Mouse (Mus musculus) liver, adult (tissue): ENCODE measurements around the gene Olfml2a.

ENCODE experiments used
- GATA4 ChIP-seq: IDR thresholded peaks from 2 replicates; pipeline ENCODE4 v1.6.1; 2014; ENCODE audit warnings: mild to moderate bottlenecking, low read length; ENCODE audit not compliant: insufficient replicate concordance

The Olfml2a gene

DNA sequence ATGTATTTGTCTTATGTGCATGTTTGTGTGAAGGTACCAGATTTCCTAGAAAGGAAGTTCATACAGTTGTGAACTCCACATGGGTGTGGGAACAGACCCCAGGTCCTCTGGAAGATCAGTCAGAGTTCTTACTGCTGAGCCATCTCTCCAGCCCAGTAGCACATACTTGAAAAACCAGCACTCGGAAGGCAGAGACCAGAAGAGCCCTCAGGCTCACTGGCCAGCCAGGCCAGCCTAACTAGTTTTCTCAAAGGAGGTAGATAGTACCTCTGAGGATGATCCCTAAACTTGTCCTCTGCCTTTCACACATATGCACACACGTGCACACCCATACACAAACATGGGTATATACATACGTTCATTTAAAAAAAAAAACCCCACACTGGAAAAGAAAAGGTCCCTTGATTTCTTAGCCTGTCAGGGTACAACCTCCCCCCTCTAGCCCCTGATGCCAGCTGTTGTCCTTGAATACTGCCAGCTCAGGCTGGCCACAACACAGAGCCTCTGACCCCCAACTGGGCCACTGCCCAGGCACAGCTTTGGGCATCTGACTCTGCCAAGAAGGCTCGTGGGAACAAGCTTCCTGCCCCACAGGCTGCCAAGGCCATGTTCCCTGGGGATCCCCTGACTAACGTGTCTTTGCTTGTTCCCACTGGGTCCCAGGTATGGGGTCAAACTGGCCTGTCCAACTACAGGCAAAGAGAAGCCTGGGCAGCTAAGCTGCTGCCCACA is 21.5 kb downstream of the Olfml2a start:
- TF ChIP-seq GATA4: no peak

DNA sequence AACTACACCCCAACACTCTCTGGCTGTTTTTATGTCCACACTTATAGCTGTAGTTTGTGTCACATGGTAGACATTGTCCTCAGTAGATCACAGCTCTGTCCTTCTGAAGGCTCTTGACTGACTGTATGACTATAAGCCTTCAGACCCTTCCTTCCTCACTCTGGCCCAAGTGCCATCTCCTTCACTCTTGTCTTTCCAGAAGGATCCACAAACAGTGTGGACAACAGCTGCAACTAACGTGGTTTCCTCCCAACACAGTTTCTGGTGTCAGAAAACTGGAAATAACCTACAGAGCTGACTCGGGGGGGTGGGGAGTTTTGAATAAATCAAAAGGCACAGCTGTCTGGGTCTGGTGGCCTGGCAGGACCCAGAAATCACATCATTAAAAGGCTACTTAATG is 24.3 kb downstream of the Olfml2a start:
- TF ChIP-seq GATA4: no peak

GRCm38 (mm10) chr2:38957671-38958223 is 26.0 kb downstream of the Olfml2a start:
- TF ChIP-seq GATA4: no peak

DNA sequence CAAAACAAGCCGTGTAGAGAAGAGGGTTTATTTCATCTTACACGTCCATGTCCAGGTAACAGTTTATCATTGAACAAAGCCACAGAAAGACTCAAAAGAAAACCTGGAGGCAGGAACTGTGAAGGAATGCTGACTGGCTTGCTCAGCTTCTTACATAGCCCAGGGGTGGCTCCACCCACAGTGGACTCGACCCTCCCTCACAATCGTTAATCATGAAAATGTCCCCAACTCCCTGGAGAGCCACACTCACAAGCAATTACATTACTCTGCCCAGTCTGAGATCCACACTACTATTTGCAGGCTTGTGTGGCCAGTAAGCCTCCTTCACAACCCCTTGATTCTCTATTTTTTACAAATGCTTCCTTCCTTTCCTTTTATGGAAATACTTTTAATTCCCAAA is 32.4 kb downstream of the Olfml2a start:
- no peak for TF ChIP-seq GATA4

DNA sequence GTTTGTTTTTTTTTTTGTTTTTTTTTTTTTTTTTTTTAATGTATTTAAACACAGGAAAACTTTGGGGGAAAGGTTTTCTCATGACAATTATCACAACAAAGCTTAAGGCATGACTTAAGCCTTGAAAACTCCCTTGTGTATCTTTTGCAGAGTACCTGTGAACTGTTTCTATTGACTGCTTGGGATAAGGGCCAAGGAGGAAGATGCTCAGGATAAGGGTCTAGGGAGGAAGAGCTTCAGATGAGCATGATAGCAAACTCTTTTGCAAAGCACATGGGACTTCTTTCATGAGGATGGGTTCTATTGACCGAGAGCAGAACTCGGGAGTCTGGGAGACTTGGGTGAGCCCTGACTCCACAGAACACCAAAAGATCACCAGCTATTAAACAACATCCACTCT is 37.9 kb downstream of the Olfml2a start:
- no peak for TF ChIP-seq GATA4

- no peak for TF ChIP-seq GATA4
Measured at GRCm38 (mm10) chr2:38970057-38970456, 38.3 kb downstream of the Olfml2a start.

- no peak for TF ChIP-seq GATA4
Measured at GRCm38 (mm10) chr2:38973223-38973622, 41.4 kb downstream of the Olfml2a start.

DNA sequence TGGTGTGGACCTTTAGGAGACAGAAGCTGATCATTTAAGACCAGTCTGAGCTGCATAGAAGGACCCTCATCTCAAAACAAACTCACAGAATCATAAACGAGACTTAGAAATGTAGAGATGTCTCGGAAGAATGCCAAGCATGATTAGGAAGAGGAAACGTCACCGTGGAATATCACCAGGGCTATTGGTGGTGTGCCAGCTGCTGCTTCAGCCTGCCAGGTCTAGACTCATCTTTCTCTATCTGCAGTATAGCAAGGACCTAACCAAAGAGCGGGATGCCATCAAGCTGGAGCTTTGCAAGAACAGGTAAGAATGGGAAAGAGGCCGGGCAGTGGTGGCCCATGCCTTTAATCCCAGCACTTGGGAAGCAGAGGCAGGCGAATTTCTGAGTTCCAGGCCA is 41.9 kb downstream of the Olfml2a start:
- TF ChIP-seq GATA4: no peak

DNA sequence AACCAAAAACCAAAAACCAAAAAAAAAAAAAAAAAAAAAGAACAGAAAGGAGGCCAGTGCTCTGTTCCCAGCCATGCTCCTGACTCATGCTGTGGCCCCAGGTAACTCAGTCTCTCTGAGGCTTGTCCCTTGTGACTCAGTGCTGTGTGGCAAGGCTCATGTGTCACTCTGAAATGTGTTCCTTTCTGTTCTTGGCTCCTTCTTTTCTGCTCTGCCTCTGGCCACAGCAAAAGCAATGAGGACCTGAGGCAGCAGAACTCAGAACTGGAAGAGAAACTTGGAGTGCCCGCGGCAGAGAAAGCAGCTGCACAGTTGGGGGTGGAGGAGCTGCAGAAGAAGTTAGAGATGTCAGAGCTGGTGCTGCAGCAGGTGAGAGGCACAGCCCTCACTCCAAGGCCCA is 42.4 kb downstream of the Olfml2a start:
- TF ChIP-seq GATA4: no peak

- no peak for TF ChIP-seq GATA4
Measured at GRCm38 (mm10) chr2:38975181-38975580, 43.4 kb downstream of the Olfml2a start.

DNA sequence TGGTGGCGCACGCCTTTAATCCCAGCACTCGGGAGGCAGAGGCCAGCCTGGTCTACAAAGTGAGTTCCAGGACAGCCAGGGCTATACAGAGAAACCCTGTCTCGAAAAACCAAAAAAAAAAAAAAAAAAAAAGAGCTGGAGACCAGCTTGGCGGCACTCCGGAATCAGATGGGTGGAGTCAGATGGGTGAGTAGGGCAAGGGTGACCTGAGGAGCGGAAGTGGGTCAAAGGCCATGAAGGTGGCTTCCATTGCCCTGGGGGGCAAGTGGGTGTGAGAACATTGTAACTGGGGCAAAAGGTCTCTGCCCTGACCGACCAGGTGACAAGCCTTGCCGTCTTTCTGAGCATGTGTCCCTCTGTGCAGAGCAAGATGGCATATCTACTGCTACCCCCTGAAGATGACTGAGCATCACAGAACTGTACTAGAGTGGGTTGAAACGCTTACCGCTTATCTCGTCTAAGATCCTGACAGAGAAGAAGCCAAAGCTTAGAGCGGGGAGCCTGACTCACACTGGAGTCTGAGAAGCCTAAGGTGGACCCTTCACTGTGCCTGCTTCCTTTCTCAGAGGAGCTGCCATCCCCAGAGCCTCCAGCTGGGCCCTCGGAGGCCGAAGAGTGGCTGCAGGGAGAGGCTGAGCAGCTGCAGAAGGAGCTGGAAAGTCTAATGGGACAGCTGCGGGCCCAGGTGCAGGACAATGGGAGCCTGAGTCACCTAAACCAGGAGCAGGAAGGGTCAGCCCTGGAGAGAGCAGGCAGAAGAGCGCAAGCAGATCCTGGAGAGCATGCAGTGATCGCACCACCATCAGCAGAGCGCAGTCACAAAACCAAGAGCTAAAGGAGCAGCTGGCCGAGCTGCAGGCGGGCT is 44.4 kb downstream of the Olfml2a start:
- no peak for TF ChIP-seq GATA4

GRCm38 (mm10) chr2:38977837-38978236 is 46.1 kb downstream of the Olfml2a start:
- no peak for TF ChIP-seq GATA4

- TF ChIP-seq GATA4: no peak
Measured at GRCm38 (mm10) chr2:38983456-38983855, 51.7 kb downstream of the Olfml2a start.

- no peak for TF ChIP-seq GATA4
Measured at GRCm38 (mm10) chr2:38986580-38986979, 54.8 kb downstream of the Olfml2a start.

GRCm38 (mm10) chr2:38987371-38987770 is 55.6 kb downstream of the Olfml2a start:
- TF ChIP-seq GATA4: no peak
